8 mouse cellular contexts compared by ENCODE assay signal in genomic region chr11:114866486-114867360, GRCm38 (mm10). TPM values are rescaled to one million over a fixed set of nuclear protein-coding genes. Genes with fewer than 3 reads are reported as not detected.
DNase-seq lines count a peak whose midpoint lies in the region; ATAC-seq lines count a peak whose summit lies in the region.

No protein-coding gene starts in this region.

- H3K4me2 ChIP-seq in stomach, embryonic 15.5 days = peak overlapping the region; percentile 41

- peak; percentile 12 for DNase-seq in NIH3T3 (ENCODE audit: low read depth)
- peak; percentile 87 for DNase-seq in cerebellum, adult 11-12 months
- no peak for DNase-seq in heart, embryonic 10.5 days (ENCODE audit: low spot score)
- peak; percentile 90 for DNase-seq in kidney, postnatal 14 days
- DNase-seq in thymus, postnatal 14 days = no peak
- no peak for DNase-seq in urinary bladder, postnatal 14 days (ENCODE audit: low spot score)

- no peak overlapping the region; the same call in 1 of the 2 replicates for H3K4me3 ChIP-seq in heart, embryonic 10.5 days
- H3K4me3 ChIP-seq in stomach, embryonic 15.5 days (replicated peaks) = no peak overlapping the region

- H3K27me3 ChIP-seq in heart, embryonic 10.5 days (ENCODE audit: insufficient read depth, poor library complexity, severe bottlenecking) = no peaks in the 10 kb centered on the region
- H3K27me3 ChIP-seq in stomach, embryonic 15.5 days (replicated peaks) = no peaks in the 10 kb centered on the region

- H3K36me3 ChIP-seq in heart, embryonic 10.5 days = peaks cover 72% of the 10 kb centered on the region
- peaks cover 6% of the 10 kb centered on the region; the same call in 1 of the 2 replicates for H3K36me3 ChIP-seq in stomach, embryonic 15.5 days

- ATAC-seq in stomach, embryonic 15.5 days (ENCODE audit: insufficient read depth, low FRiP score, low read depth) = peak; percentile 59
- no peak for ATAC-seq in frontal cortex, adult (ENCODE audit: low TSS enrichment)

- WGBS in heart, embryonic 10.5 days = 42% methylated on average over 10 of the region's 10 CpGs
- WGBS in stomach, embryonic 15.5 days = 38% methylated on average over 10 of the region's 10 CpGs

- peaks cover 38% of the 10 kb centered on the region for H3K4me1 ChIP-seq in heart, embryonic 10.5 days
- peaks cover 27% of the 10 kb centered on the region for H3K4me1 ChIP-seq in stomach, embryonic 15.5 days

- no peak overlapping the region for H3K9ac ChIP-seq in stomach, embryonic 15.5 days

- H3K9me3 ChIP-seq in heart, embryonic 10.5 days = no peaks in the 10 kb centered on the region
- no peaks in the 10 kb centered on the region for H3K9me3 ChIP-seq in stomach, embryonic 15.5 days

- H3K27ac ChIP-seq in heart, embryonic 10.5 days = peak overlapping the region; percentile 79
- H3K27ac ChIP-seq in stomach, embryonic 15.5 days = peak overlapping the region; percentile 87

RNA-seq across cellular contexts. Expression of gene Gprc5c, which starts 15.8 kb away (rescaled TPM):
- polyA plus RNA-seq in heart, embryonic 10.5 days (2016; fragmentation: Nextera tagmentation; extraction: Ambion mirVana) = 36.6 and 46.3 TPM in 2 replicates
- 26.7 and 27.4 TPM in 2 replicates for polyA plus RNA-seq in stomach, embryonic 15.5 days (2015; fragmentation: Nextera tagmentation; extraction: Ambion mirVana)

RNA-seq across cellular contexts. Expression of gene Cd300a, which starts 23.1 kb away (rescaled TPM):
- polyA plus RNA-seq in heart, embryonic 10.5 days (2016; fragmentation: Nextera tagmentation; extraction: Ambion mirVana) = 0.46 and 0.62 TPM in 2 replicates
- polyA plus RNA-seq in stomach, embryonic 15.5 days (2015; fragmentation: Nextera tagmentation; extraction: Ambion mirVana) = 1.9 and 2.2 TPM in 2 replicates

Comparison
In these comparisons a context has a peak if more than half of its experiments do, and no peak if none do; other contexts are left out.
1. DNase-seq: peak in NIH3T3 (single experiment), cerebellum, adult 11-12 months (single experiment) and kidney, postnatal 14 days (single experiment); none in heart, embryonic 10.5 days (single experiment), thymus, postnatal 14 days (single experiment) and urinary bladder, postnatal 14 days (single experiment).